Mouse (Mus musculus) midbrain, embryonic 14.5 days (tissue): Measurements from ENCODE around the gene Dtymk. TPM values are rescaled to one million over a fixed set of nuclear protein-coding genes. Genes with fewer than 3 reads are reported as not detected.
"Not testable (repeated sequence)": the region's sequence is repeated elsewhere in the genome, so short reads cannot be mapped to it uniquely, and the experiment has no call there.

Experiments
- ATAC-seq: fragments of 200-750 bp; cut with Nextera tagmentation; 2 replicates; pipeline ENCODE4 v1.8.0; 2017; ENCODE audit warnings: moderate number of reproducible peaks, moderate library complexity; ENCODE audit not compliant: low FRiP score, low TSS enrichment
- DNase-seq: peaks from one replicate; pipeline ENCODE4 v3.0.0-alpha.2; 2015
- H3K27ac ChIP-seq: fragments of 300-500 bp; sonication (generic); replicated peaks from 2 replicates; pipeline ENCODE4 v1.5.1; 2014; ENCODE audit warnings: mild to moderate bottlenecking, low read depth, low read length, moderate library complexity
- H3K27me3 ChIP-seq: fragments of 300-500 bp; sonication (generic); 2 replicates; pipeline ENCODE4 v1.6.1; 2014; ENCODE audit warnings: low read length, control low read depth, mixed read lengths; ENCODE audit not compliant: control insufficient read depth, insufficient read depth
- H3K36me3 ChIP-seq: fragments of 300-500 bp; sonication (generic); 2 replicates; pipeline ENCODE4 v1.6.1; 2014; ENCODE audit warnings: low read length, control low read depth; ENCODE audit not compliant: control insufficient read depth, insufficient read depth
- H3K4me1 ChIP-seq: fragments of 300-500 bp; sonication (generic); 2 replicates; pipeline ENCODE4 v1.6.1; 2014; ENCODE audit warnings: mild to moderate bottlenecking, antibody characterized with exemption, low read length, control low read depth; ENCODE audit not compliant: control insufficient read depth, insufficient read depth
- H3K4me2 ChIP-seq: fragments of 300-500 bp; sonication (generic); 2 replicates; pipeline ENCODE4 v1.6.1; 2014; ENCODE audit warnings: mild to moderate bottlenecking, low read length, moderate library complexity
- H3K4me3 ChIP-seq: fragments of 300-500 bp; sonication (generic); replicated peaks from 2 replicates; pipeline ENCODE4 v1.5.1; 2014; ENCODE audit warnings: low read depth, low read length
- H3K9ac ChIP-seq: fragments of 300-500 bp; sonication (generic); replicated peaks from 2 replicates; pipeline ENCODE4 v1.6.1; 2014; ENCODE audit warnings: mild to moderate bottlenecking, low read length, moderate library complexity
- H3K9me3 ChIP-seq: fragments of 300-500 bp; sonication (generic); 2 replicates; pipeline ENCODE4 v1.6.1; 2016; ENCODE audit warnings: low read length, control low read depth, mixed read lengths; ENCODE audit not compliant: control insufficient read depth
- WGBS: fragments of 180-500 bp; shearing (Covaris S2); extraction: QIAGEN DNeasy Blood & Tissue Kit; methylation state at CpG from one replicate; pipeline ENCODE4 v1.1.7; 2014; 5-methylcytosine and 5-hydroxymethylcytosine counted together
- polyA plus RNA-seq: library from polyadenylated mRNA; unstranded; fragments of >200 nt; fragmentation: Nextera tagmentation; extraction: Ambion mirVana; gene quantifications from 2 replicates; pipeline ENCODE4 v1.2.1, GENCODE M21; 2014

Dtymk gene
- polyA plus RNA-seq, 1 experiment from 2014 or later, result 144 TPM

DNA sequence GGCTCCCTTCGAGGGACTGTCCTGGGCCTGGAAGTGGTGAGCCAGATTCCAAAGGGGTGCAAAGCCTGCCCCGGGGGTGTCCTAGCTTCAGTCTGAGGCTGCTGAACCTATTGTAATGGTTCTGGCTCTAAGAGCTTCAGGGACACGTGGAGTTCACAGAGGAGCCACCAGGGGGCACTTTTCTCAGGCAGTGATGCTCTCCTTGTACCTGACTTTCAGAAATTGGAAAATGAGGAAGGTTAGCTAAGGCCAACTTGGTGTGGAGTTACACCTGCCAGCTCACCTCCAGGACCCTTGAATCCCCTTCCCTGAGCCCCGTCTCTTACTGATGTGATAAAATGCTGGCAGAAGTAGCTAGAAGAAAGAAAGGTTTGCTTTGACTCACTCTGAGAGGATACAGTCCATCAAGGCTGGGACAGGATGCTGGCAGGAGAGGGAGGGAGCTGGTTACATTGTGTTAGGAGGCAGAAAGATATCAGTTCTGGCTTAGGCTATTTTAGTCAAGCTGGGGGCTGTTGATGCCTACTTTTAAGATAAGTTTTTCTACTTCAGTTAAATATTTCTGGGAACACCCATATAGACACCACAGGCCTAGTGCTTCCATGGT, 31.1 kb upstream of the Dtymk start:
- not testable (repeated sequence) for H3K4me2 ChIP-seq, H3K4me1 ChIP-seq, H3K27me3 ChIP-seq, H3K9ac ChIP-seq, H3K4me3 ChIP-seq, H3K9me3 ChIP-seq, H3K27ac ChIP-seq, ATAC-seq, DNase-seq
- WGBS, result 74% methylated on average over 2 of the region's 4 CpGs
- peaks cover 11% of the 10 kb centered on the region for H3K36me3 ChIP-seq

DNA sequence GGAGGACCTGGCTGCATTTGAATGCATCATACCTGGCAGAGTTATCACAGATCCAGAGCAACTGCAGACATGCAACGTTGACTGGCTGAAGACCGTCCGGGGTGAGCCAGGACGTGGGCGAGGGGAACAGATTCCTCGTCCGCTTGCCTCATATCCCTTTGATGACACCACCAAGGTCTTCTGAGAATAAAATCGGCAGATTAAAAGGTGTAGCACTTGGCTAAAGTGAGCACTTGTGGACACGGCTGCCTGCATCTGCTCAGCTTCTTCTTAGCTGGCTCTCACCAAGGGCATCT, 24.8 kb upstream of the Dtymk start:
- ATAC-seq, result no peak

DNA sequence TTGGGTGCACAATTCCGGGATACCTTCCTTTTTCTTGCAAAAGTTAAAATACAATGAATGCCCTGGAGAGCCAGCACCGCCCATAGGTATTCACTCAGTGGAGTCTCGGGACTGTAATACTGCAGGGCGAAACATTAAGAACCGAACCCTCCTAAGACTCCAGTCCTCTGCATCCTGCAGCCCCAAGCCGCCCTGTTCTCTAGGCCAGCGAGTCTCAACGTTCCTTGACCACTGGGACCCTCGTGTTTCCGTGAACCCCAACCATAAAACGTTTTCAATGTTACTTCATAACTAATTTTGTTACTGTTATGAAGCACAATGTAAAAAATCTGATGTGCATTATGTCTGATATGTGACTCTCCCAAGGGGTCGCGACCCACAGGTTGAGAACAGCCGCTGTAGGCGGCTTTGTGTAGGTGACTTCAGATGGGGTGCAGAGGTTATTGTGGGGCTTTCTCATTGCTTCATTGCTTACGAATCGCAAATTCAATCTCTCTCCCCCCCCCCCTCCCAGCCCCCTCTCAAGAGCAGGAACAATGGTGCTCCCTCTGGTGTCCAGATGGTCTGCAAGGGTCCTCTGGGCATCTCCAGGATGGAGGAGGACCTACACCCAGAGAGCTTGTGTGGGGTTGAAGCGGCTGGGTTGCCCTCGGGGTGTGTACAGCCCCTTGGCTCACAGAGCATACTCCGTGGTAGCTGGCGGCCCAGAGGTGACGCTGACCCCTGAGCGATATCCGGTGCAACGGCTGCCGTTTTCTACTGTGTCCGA, 24.2 kb upstream of the Dtymk start:
- peak overlapping the region; percentile 95 for H3K4me2 ChIP-seq
- H3K36me3 ChIP-seq, result peaks cover 6% of the 10 kb centered on the region
- peaks cover 10% of the 10 kb centered on the region for H3K4me1 ChIP-seq
- WGBS, result 37% methylated on average over 27 of the region's 27 CpGs
- DNase-seq (no peak), ATAC-seq (peak; percentile 34; the same call in 1 of the 2 replicates)
- H3K27me3 ChIP-seq, result no peaks in the 10 kb centered on the region
- peak overlapping the region; percentile 68 for H3K9ac ChIP-seq
- H3K4me3 ChIP-seq, result peak overlapping the region; percentile 58
- peak overlapping the region; percentile 95 for H3K27ac ChIP-seq
- H3K9me3 ChIP-seq, result no peaks in the 10 kb centered on the region

More for the DNA sequence above, 24.8 kb upstream of the Dtymk start:
- no peak overlapping the region for H3K4me3 ChIP-seq
- H3K9me3 ChIP-seq, result no peaks in the 10 kb centered on the region
- peaks cover 10% of the 10 kb centered on the region for H3K4me1 ChIP-seq
- peaks cover under 1% of the 10 kb centered on the region; the same call in 1 of the 2 replicates for H3K36me3 ChIP-seq
- no peaks in the 10 kb centered on the region for H3K27me3 ChIP-seq
- no peak overlapping the region for H3K27ac ChIP-seq
- no peak for DNase-seq
- WGBS, result 96% methylated on average over 9 of the region's 9 CpGs
- peak overlapping the region; percentile 95 for H3K4me2 ChIP-seq
- H3K9ac ChIP-seq, result no peak overlapping the region

DNA sequence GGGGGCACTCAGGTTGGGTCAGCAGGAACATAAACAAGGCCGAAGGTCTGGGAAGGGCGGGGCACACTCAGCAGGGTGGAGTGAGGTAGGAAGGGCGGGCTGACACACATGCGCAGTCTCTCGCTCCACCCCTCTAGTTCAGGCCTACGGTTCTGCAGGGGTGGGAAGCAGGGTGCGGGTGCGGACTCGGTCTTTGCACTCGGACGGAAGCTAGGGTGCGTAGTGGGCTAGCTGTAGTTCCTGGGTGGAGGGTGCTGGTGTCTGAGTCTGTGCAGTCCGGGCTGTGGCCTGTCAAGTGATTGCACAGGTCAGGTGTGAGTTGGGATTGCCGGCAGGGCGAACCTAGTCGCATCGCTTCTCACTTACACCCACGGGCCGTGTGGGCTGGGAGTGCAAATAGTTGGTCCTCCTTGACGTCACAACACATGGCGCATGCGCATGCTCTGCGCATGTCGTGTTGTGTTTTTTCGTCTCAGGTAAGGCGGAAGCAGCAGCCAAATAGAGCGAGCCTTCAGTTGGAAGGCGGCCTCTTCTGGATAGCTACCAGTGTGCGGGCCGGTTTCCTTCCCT, 23.5 kb upstream of the Dtymk start:
- H3K4me2 ChIP-seq, result peak overlapping the region; percentile 95
- under 1% methylated on average over 30 of the region's 30 CpGs for WGBS

DNA sequence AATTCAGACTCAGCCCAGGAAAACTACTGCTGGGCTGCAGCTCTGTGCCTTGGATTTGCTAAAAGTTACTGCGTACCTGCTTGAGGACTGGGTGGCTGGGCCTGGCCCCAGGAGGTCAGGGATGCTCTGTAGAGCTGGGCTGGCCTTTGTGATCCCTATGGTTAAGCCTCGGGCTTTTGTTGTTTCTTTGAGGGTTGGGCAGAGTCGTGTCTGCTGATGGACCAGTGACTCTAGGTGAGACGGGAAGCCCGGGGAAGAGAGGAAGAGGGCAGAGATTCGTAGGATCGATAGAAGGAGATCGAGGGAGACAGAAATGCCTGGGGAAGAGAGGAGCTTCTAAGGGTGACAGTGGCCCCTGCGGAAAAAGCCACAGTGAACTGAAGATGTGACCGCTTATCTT, 22.9 kb upstream of the Dtymk start, which contains the start of gene D2hgdh:
D2hgdh (plus strand) TSS at position 301 of the 400 bp plus-strand sequence.
- H3K27ac ChIP-seq, result peak within 1 kb of the TSS; percentile 95
- no peaks in the 10 kb centered on the region for H3K9me3 ChIP-seq
- H3K36me3 ChIP-seq, result peaks cover 14% of the 10 kb centered on the region
- H3K27me3 ChIP-seq, result no peaks in the 10 kb centered on the region
- DNase-seq, result no peak
- WGBS, result 3% methylated on average over 10 of the region's 10 CpGs
- H3K4me2 ChIP-seq, result peak within 1 kb of the TSS; percentile 95
- peaks cover 10% of the 10 kb centered on the region for H3K4me1 ChIP-seq
- peak within 1 kb of the TSS; percentile 68 for H3K9ac ChIP-seq
- peak; percentile 9; the same call in 1 of the 2 replicates for ATAC-seq
- H3K4me3 ChIP-seq, result peak within 1 kb of the TSS; percentile 58

More for the DNA sequence above, 23.5 kb upstream of the Dtymk start:
- Histone ChIP-seq H3K9me3 (no peaks in the 10 kb centered on the region), H3K4me3 (peak overlapping the region; percentile 58), H3K27me3 (no peaks in the 10 kb centered on the region), H3K9ac (peak overlapping the region; percentile 68), H3K36me3 (peaks cover 9% of the 10 kb centered on the region), H3K4me1 (peaks cover 10% of the 10 kb centered on the region), H3K27ac (peak overlapping the region; percentile 95)
- ATAC-seq, result peak; percentile 96
- DNase-seq, result peak; percentile 98

DNA sequence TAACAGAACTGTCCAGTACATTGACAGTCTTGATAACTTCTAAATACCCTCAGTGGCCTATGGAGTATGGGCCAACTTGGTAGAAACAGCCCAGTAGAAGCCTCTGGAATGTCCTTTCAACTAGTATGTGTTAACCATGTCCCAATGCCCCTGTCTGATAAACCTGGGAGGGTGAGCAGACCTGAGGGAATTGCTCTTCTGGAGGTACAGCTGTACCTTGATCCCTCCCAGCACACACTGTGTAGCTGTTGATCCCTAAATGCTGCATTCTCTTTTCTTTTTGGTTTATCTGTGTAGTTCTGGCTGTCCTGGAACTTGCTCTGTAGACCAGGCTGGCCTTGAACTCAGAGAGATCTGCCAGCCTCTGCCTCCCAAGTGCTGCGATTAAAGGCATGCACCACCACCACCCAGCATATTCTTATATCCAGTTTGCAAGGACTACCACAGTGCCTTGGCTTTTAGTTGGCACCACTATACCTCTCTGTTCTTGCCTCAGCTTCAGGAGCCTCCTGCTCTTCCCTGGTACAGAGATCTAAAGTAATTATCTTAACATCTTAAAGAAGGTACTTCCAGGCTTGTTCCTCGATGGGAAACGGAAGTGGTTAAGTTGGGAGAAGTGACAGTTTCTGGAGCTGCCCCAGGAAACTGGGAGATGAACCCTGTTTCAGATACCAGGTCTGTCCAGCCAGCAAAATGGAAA, 22.2 kb upstream of the Dtymk start:
- peak overlapping the region; percentile 95; the same call in 1 of the 2 replicates for H3K27ac ChIP-seq
- no peak for DNase-seq
- H3K27me3 ChIP-seq, result no peaks in the 10 kb centered on the region
- H3K9me3 ChIP-seq, result no peaks in the 10 kb centered on the region
- H3K36me3 ChIP-seq, result peaks cover 20% of the 10 kb centered on the region
- no peak overlapping the region; the same call in 1 of the 2 replicates for H3K9ac ChIP-seq
- H3K4me1 ChIP-seq, result peaks cover 10% of the 10 kb centered on the region
- WGBS, result 85% methylated on average over 3 of the region's 3 CpGs
- no peak for ATAC-seq
- no peak overlapping the region for H3K4me3 ChIP-seq
- H3K4me2 ChIP-seq, result peak overlapping the region; percentile 95; the same call in 1 of the 2 replicates

DNA sequence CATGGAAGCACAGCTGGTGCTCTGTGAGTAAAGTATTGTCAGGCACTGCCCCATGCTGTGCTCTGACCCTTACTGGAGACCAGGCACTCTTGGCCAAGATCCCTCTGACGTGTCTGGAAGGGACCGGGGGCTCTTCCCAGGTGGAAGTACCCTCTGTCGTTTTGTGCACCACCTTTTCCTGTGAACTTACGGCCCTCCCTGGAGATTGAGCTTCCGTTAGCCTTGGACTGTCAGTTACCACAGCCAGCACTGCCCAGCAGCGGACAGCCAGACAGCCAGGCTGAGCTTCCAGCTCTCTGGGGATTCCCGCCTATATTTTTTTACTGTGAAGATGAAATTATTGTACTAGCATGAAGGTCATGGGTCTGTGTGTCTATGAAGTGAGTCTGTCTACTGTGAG, 17.0 kb upstream of the Dtymk start:
- no peak overlapping the region for H3K27ac ChIP-seq
- no peak overlapping the region for H3K4me2 ChIP-seq
- DNase-seq (no peak), ATAC-seq (no peak)
- WGBS, result 81% methylated on average over 7 of the region's 7 CpGs
- H3K27me3 ChIP-seq, result no peaks in the 10 kb centered on the region
- no peak overlapping the region for H3K4me3 ChIP-seq
- H3K4me1 ChIP-seq, result no peaks in the 10 kb centered on the region
- no peak overlapping the region for H3K9ac ChIP-seq
- no peaks in the 10 kb centered on the region for H3K9me3 ChIP-seq
- H3K36me3 ChIP-seq, result peaks cover 73% of the 10 kb centered on the region

DNA sequence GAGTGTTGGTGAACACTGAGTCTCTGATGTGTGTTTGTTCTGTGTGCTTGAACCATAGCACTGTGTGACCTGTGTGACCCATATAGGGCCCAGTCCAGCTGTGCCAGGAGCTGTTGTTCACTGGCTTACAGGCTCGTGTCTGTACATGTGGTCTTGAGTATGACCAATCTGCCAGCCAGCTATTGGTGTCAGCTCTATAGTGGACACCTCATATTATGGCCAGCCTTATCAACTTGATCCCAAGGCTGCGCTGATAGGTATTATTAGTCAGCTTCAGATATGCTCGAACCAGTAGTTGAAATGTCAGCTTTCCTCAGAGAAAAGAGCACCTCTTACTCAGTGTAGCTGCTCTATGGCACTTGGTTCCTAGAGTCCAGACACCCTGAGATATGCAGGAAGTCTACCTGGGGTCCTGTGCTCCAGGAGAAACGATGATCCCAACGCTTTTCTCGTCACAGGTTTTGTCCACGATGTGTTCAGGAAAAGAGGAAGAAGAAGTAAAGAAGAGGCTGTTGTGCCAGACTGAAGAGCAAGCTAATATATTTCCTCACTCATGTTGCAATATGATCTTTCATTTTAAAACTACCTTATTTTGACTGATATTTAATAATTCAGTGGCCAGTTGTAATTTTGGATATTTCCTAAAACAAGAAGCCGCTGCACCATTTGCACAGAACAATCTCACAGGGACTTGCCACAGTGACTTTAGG, 16.2 kb upstream of the Dtymk start:
- WGBS, result 95% methylated on average over 8 of the region's 8 CpGs
- H3K9me3 ChIP-seq, result no peaks in the 10 kb centered on the region
- H3K36me3 ChIP-seq, result peaks cover 80% of the 10 kb centered on the region
- DNase-seq (no peak), ATAC-seq (no peak)
- no peaks in the 10 kb centered on the region for H3K27me3 ChIP-seq
- H3K4me1 ChIP-seq, result no peaks in the 10 kb centered on the region
- no peak overlapping the region for H3K27ac ChIP-seq
- H3K9ac ChIP-seq, result no peak overlapping the region
- H3K4me3 ChIP-seq, result no peak overlapping the region
- H3K4me2 ChIP-seq, result no peak overlapping the region
